Mouse (Mus musculus): ENCODE results near the gene Flywch1. TPM values are rescaled to one million over a fixed set of nuclear protein-coding genes. Genes with fewer than 3 reads are reported as not detected.

Gene Flywch1
- polyA plus RNA-seq (2012; ENCODE audit: insufficient read depth, insufficient read length, missing spikeins) = 20.4 and 21.3 TPM in 2 replicates

DNA sequence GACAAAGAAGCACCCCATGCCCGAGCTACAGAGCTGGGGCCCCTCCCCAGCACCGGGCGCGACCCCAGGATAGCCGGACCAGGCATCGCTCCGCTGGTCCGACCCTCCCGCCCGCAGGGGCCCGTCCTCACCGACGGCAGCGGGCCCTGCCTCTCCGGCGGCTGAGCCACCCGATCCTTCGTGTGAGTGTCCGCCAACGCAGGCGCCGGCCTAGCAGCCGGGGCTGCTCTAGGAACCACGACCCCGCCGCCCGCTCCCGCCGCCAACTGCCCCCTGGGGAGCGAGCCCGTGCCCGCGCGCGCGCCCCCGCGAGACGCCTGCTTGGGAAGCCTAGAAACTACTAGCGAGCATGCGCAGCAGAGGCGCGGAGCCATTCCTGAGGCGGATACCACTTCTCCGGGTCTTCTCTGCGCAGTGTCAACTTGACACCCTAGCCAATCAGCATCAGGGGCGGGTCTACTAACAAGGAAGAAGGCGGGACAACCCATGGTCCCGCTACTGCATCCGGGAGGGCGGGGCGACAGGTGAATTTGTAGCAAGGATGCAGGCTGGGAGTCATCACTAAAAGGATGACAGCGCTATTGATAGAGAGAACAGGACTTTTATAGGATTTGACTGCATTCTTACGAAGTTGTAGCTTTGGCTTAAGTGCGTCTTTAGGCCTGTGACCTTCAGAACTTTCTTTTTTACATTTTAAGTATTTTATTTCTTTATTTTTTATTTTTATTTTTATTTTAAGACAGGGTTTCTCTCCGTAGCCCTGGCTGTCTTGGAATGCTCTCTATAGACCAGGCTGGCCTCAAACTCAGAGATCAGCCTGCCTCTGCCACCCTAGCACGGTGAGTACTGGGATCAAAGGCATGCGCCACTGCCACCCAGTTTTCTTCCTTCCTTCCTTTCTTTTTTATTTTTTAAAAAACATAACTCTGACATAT, at the start of gene Flywch1:
Flywch1 (minus strand) TSS at position 319 of the 935 bp plus-strand sequence.
- H3K27ac ChIP-seq (ENCODE audit: insufficient read depth, low read depth, low read length) = no peak within 1 kb of the TSS
- TF ChIP-seq CTCF (IDR thresholded peaks at IDR 0.05; ENCODE audit: low read depth, low read length) (no peak), POLR2A (IDR thresholded peaks at IDR 0.05; ENCODE audit: borderline replicate concordance, low read depth, low read length) (peak; percentile 44; the same call in 1 of the 2 replicates)
- H3K4me3 ChIP-seq (ENCODE audit: insufficient read depth, low read length) = peak within 1 kb of the TSS; percentile 73
- H3K4me1 ChIP-seq (ENCODE audit: control insufficient read depth, insufficient read depth, low read length) = peaks cover 7% of the 10 kb centered on the region

DNA sequence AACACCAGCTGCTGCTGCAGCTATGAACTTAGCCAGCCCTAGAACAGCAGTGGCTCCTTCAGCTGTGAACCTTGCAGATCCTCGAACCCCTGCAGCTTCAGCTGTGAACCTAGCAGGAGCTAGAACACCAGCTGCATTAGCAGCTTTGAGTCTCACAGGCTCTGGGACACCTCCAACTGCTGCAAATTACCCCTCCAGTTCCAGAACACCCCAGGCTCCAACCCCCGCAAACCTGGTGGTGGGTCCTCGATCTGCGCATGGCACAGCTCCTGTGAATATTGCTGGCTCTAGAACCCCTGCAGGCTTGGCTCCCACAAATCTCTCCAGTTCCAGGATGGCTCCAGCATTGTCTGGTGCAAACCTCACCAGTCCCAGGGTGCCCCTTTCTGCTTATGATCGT, 49.3 kb upstream of the Flywch1 start:
- no peaks in the 10 kb centered on the region for H3K4me1 ChIP-seq (ENCODE audit: control insufficient read depth, insufficient read depth, low read length)
- H3K27ac ChIP-seq (ENCODE audit: insufficient read depth, low read depth, low read length) = no peak overlapping the region
- H3K4me3 ChIP-seq (ENCODE audit: insufficient read depth, low read length) = no peak overlapping the region
- TF ChIP-seq POLR2A (IDR thresholded peaks at IDR 0.05; ENCODE audit: borderline replicate concordance, low read depth, low read length) = no peak
- TF ChIP-seq CTCF (IDR thresholded peaks at IDR 0.05; ENCODE audit: low read depth, low read length) = no peak

DNA sequence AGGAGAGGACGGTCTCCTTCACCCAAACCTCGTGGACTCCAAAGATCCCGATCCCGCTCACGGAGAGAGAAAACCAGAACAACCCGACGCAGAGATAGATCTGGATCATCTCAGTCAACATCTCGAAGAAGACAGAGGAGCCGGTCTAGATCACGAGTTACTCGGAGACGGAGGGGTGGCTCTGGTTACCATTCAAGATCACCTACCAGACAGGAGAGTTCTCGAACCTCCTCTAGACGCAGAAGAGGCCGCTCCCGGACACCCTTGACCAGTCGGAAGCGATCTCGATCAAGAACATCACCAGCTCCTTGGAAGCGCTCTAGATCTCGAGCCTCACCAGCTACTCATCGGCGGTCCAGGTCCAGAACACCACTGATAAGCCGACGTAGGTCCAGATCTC, 47.8 kb upstream of the Flywch1 start:
- Histone ChIP-seq H3K4me3 (ENCODE audit: insufficient read depth, low read length) (no peak overlapping the region), H3K4me1 (ENCODE audit: control insufficient read depth, insufficient read depth, low read length) (no peaks in the 10 kb centered on the region), H3K27ac (ENCODE audit: insufficient read depth, low read depth, low read length) (no peak overlapping the region)
- no peak for TF ChIP-seq POLR2A (IDR thresholded peaks at IDR 0.05; ENCODE audit: borderline replicate concordance, low read depth, low read length)
- TF ChIP-seq CTCF (IDR thresholded peaks at IDR 0.05; ENCODE audit: low read depth, low read length) = no peak

DNA sequence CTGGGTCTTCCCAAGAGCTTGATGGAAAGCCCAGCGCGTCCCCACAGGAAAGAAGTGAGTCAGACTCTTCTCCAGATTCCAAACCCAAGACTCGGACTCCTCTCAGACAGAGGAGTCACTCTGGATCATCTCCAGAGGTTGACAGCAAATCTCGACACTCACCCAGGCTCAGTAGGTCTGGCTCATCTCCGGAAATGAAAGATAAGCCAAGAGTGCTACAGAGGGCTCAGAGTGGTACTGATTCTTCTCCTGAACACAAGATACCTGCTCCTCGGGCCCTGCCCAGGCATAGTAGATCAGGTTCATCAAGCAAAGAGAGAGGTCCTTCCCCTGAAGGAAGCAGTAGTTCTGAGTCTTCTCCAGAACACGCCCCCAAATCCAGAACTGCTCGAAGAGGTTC, 47.2 kb upstream of the Flywch1 start:
- no peak overlapping the region for H3K4me3 ChIP-seq (ENCODE audit: insufficient read depth, low read length)
- no peak overlapping the region for H3K27ac ChIP-seq (ENCODE audit: insufficient read depth, low read depth, low read length)
- no peak for TF ChIP-seq POLR2A (IDR thresholded peaks at IDR 0.05; ENCODE audit: borderline replicate concordance, low read depth, low read length)
- H3K4me1 ChIP-seq (ENCODE audit: control insufficient read depth, insufficient read depth, low read length) = no peaks in the 10 kb centered on the region

DNA sequence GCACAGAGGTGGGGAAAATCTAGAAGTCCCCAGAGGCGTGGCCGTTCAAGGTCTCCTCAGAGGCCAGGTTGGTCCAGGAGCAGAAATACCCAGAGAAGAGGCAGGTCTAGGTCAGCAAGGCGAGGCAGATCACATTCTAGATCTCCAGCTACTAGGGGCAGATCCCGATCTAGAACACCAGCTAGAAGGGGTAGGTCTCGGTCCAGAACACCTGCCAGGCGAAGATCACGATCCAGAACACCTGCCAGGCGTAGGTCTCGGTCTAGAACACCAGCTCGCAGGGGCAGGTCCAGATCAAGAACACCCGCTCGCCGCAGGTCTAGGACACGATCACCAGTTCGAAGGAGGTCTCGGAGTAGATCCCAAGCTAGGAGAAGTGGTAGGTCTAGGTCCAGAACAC, 44.2 kb upstream of the Flywch1 start:
- no peaks in the 10 kb centered on the region for H3K4me1 ChIP-seq (ENCODE audit: control insufficient read depth, insufficient read depth, low read length)
- H3K4me3 ChIP-seq (ENCODE audit: insufficient read depth, low read length) = no peak overlapping the region
- no peak overlapping the region for H3K27ac ChIP-seq (ENCODE audit: insufficient read depth, low read depth, low read length)
- TF ChIP-seq CTCF (IDR thresholded peaks at IDR 0.05; ENCODE audit: low read depth, low read length) = no peak
- no peak for TF ChIP-seq POLR2A (IDR thresholded peaks at IDR 0.05; ENCODE audit: borderline replicate concordance, low read depth, low read length)

DNA sequence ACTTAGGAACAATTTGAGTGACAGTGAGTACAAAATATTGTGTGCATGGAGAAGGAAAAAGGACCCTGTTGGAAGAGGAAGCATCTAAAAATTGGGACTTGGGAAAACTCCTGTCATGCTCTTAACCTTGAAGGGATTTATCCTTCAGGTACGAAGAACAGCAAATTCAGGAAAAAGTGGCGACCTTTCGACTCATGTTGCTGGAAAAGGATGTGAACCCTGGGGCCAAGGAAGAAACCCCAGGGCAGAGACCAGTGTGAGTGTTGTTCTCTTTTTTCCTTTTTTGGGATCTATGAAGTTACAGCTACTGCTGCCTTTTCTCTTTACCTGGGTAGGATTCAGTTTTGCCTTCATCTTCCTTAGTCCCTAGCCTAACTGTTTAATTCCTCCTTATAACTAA, 36.5 kb upstream of the Flywch1 start:
- Histone ChIP-seq H3K4me3 (ENCODE audit: insufficient read depth, low read length) (no peak overlapping the region), H3K4me1 (ENCODE audit: control insufficient read depth, insufficient read depth, low read length) (peaks cover 17% of the 10 kb centered on the region), H3K27ac (ENCODE audit: insufficient read depth, low read depth, low read length) (no peak overlapping the region)
- TF ChIP-seq CTCF (IDR thresholded peaks at IDR 0.05; ENCODE audit: low read depth, low read length) (no peak), POLR2A (IDR thresholded peaks at IDR 0.05; ENCODE audit: borderline replicate concordance, low read depth, low read length) (no peak)

DNA sequence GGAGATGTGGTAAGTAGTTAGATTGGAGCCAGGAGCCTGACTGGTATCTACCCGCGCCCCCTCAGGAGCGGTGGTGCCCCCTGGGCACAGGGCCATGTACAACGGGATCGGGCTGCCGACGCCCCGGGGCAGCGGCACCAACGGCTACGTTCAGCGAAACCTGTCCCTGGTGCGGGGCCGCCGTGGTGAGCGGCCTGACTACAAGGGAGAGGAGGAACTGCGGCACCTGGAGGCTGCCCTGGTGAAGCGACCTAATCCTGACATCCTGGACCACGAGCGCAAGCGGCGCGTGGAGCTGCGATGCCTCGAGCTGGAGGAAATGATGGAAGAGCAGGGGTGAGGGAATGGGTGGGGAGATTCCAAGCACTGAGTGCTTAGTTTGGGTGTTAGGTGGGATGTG, 35.5 kb upstream of the Flywch1 start:
- TF ChIP-seq POLR2A (IDR thresholded peaks at IDR 0.05; ENCODE audit: borderline replicate concordance, low read depth, low read length) (no peak), CTCF (IDR thresholded peaks at IDR 0.05; ENCODE audit: low read depth, low read length) (no peak)
- H3K4me3 ChIP-seq (ENCODE audit: insufficient read depth, low read length) = no peak overlapping the region
- no peak overlapping the region for H3K27ac ChIP-seq (ENCODE audit: insufficient read depth, low read depth, low read length)
- H3K4me1 ChIP-seq (ENCODE audit: control insufficient read depth, insufficient read depth, low read length) = peaks cover 17% of the 10 kb centered on the region

DNA sequence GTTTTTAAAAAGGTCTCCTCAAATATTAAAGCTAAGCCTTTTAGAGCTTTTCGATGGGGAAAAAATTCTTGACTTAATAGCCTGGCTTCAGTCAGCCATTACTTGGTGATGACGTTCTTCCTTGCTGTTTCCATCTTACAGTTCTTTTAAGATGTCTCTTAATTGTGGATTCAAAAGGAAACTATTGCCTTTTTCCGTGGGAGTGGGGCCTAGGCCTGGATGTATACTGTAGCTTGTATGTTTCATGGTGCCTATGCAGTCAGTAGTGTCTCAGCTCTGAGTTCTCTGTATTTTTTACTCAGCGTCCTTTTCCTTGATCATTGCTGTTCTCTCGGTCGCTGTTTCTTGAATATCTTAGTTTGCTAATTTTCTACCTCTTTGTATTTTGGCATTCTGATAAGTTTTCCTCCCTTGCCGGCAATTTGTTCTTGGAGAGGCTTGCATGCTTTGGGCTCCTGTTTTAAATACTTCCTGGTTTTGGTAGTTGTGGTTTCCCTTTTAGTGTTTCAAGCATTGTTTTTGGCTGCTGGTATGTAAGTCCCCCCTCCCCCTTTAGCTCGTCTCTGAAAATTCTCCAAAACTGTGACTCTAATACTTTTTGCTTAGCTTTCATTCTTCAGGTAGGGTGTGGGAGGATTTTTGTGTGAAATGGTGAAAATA, 33.2 kb upstream of the Flywch1 start:
- no peak for TF ChIP-seq CTCF (IDR thresholded peaks at IDR 0.05; ENCODE audit: low read depth, low read length)
- TF ChIP-seq POLR2A (IDR thresholded peaks at IDR 0.05; ENCODE audit: borderline replicate concordance, low read depth, low read length) = no peak
- Histone ChIP-seq H3K27ac (ENCODE audit: insufficient read depth, low read depth, low read length) (peak overlapping the region; percentile 91), H3K4me1 (ENCODE audit: control insufficient read depth, insufficient read depth, low read length) (peaks cover 17% of the 10 kb centered on the region), H3K4me3 (ENCODE audit: insufficient read depth, low read length) (peak overlapping the region; percentile 94)

DNA sequence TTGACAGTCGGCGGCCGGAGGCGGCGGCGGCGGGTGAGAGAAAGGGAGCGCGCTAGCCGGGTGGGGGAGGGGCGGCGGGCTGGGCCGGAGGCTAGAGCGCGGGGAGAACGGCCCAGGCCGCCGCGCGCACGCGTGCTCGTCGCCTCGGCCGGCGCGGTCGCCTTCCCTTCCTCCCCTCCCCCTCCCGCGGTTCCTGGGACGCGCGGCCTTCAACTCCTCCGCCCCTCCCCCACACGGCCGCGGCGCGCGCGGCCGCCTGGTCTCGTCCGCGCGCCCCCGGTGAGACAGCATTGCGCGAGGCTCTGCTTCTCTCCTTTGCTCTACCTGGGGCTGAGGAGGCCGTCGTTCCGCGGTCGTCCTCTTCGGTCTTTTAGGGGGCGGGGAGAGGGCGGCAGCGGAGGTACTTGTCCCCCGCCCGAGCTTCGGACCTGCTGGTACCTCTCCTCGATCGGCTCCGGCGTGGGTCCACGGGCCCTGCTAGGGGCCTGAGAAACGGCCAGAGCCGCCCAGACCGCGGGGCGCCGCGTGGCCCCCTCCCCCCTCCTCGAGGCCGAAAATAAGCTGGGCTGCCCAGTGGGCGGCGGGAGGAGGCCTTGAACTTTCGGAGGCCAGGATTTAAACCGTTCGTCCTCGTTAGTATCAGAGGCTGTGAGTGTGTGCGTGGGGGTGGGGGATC, 32.1 kb upstream of the Flywch1 start:
- H3K27ac ChIP-seq (ENCODE audit: insufficient read depth, low read depth, low read length) = peak overlapping the region; percentile 91
- peak overlapping the region; percentile 94 for H3K4me3 ChIP-seq (ENCODE audit: insufficient read depth, low read length)
- peaks cover 19% of the 10 kb centered on the region for H3K4me1 ChIP-seq (ENCODE audit: control insufficient read depth, insufficient read depth, low read length)
- no peak for TF ChIP-seq POLR2A (IDR thresholded peaks at IDR 0.05; ENCODE audit: borderline replicate concordance, low read depth, low read length)
- TF ChIP-seq CTCF (IDR thresholded peaks at IDR 0.05; ENCODE audit: low read depth, low read length) = no peak

All from bone marrow macrophage, adult 2 months (primary cell).